Mouse (Mus musculus) heart, postnatal 0 days (tissue): ENCODE data around the gene Vangl1.

Experiments used
- CTCF ChIP-seq: IDR thresholded peaks from 2 replicates; pipeline ENCODE4 v1.5.1; 2016; ENCODE audit warnings: antibody characterized with exemption, control low read depth, low read depth
- EP300 ChIP-seq: IDR thresholded peaks from 2 replicates; pipeline ENCODE4 v1.6.1; 2016; ENCODE audit warnings: antibody characterized with exemption, low read depth

DNA sequence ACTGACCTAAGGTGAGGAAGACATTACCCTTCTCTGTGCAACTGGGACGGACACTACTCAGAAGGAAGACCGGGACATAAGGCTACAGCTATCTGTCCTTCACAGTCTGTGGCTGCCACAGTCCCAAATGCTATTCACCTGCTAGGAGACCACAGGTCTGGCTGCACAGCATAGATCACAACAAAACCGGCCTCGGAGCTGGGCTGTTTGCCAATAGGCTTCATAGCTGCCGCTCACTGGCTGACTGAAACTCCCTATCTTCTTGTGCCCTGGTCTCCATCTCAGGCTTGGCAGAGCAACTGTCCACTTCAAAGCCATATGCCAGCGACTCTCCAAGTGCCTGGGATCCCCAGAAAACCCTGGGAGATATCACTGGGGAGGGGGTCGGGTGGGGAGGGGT, 23.7 kb downstream of the Vangl1 start:
- TF ChIP-seq CTCF: no peak
- no peak for TF ChIP-seq EP300
